Mouse (Mus musculus) forebrain, embryonic 12.5 days (tissue): ENCODE measurements around the gene Ypel2. TPM values are rescaled to one million over a fixed set of nuclear protein-coding genes. Genes with fewer than 3 reads are reported as not detected.

Source experiments
- ATAC-seq: fragments of 200-750 bp; cut with Nextera tagmentation; 2 replicates; pipeline ENCODE4 v1.8.0; 2017; ENCODE audit warnings: moderate TSS enrichment; ENCODE audit not compliant: low FRiP score
- H3K27ac ChIP-seq: fragments of 300-500 bp; sonication (generic); 2 replicates; pipeline ENCODE4 v1.5.1; 2016; ENCODE audit warnings: mild to moderate bottlenecking
- H3K27me3 ChIP-seq: fragments of 300-500 bp; sonication (generic); 2 replicates; pipeline ENCODE4 v1.6.1; 2016; ENCODE audit warnings: mild to moderate bottlenecking
- H3K36me3 ChIP-seq: fragments of 300-500 bp; sonication (generic); replicated peaks from 2 replicates; pipeline ENCODE4 v1.6.1; 2016; ENCODE audit warnings: mild to moderate bottlenecking
- H3K4me1 ChIP-seq: fragments of 300-500 bp; sonication (generic); 2 replicates; pipeline ENCODE4 v1.6.1; 2016
- H3K4me2 ChIP-seq: fragments of 300-500 bp; sonication (generic); 2 replicates; pipeline ENCODE4 v1.6.1; 2016; ENCODE audit warnings: mild to moderate bottlenecking, moderate library complexity
- H3K4me3 ChIP-seq: fragments of 300-500 bp; sonication (generic); replicated peaks from 2 replicates; pipeline ENCODE4 v1.5.1; 2016; ENCODE audit warnings: mild to moderate bottlenecking
- H3K9ac ChIP-seq: fragments of 300-500 bp; sonication (generic); 2 replicates; pipeline ENCODE4 v1.6.1; 2016; ENCODE audit warnings: mild to moderate bottlenecking
- H3K9me3 ChIP-seq: fragments of 300-500 bp; sonication (generic); 2 replicates; pipeline ENCODE4 v1.6.1; 2016
- WGBS: fragments of 180-500 bp; shearing (Covaris S2); methylation state at CpG from one replicate; pipeline ENCODE4 v1.1.7; 2016; 5-methylcytosine and 5-hydroxymethylcytosine counted together
- polyA plus RNA-seq: library from polyadenylated mRNA; unstranded; fragments of >200 nt; fragmentation: Nextera tagmentation; extraction: Ambion mirVana; gene quantifications from 2 replicates; pipeline ENCODE4 v1.2.1, GENCODE M21; 2016

The Ypel2 gene
- polyA plus RNA-seq, 1 experiment from 2014 or later: 8.1 TPM

DNA sequence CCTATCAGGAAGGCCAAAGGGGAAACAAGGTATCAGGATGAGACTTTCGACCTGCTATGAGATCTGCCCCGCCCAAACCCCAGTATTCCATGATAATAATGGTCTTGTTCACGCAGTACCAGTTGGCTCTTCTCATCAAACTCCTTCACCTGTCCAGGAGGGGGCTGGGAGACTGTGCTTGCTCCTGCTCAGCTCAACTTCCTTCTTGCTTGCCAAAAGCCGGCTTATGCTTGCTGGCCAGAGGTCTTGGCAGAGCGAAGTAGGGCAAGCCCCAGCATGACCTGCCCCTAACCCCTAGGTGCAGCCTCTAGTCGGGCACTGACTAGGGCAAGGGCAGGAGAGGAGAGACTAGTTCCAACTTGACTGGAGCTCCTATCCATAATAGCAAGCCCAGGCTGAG lies 72.2 kb downstream of the Ypel2 start:
- ATAC-seq: no peak
- no peaks in the 10 kb centered on the region for H3K36me3 ChIP-seq
- H3K9me3 ChIP-seq: no peaks in the 10 kb centered on the region
- no peak overlapping the region for H3K4me3 ChIP-seq
- no peak overlapping the region for H3K9ac ChIP-seq
- H3K27me3 ChIP-seq: no peaks in the 10 kb centered on the region
- H3K27ac ChIP-seq: no peak overlapping the region
- WGBS: 87% methylated on average over 6 of the region's 6 CpGs
- 0 out of 2 replicates have a peak, but pooled peaks cover 5% of the 10 kb centered on the region for H3K4me1 ChIP-seq
- no peak overlapping the region for H3K4me2 ChIP-seq

DNA sequence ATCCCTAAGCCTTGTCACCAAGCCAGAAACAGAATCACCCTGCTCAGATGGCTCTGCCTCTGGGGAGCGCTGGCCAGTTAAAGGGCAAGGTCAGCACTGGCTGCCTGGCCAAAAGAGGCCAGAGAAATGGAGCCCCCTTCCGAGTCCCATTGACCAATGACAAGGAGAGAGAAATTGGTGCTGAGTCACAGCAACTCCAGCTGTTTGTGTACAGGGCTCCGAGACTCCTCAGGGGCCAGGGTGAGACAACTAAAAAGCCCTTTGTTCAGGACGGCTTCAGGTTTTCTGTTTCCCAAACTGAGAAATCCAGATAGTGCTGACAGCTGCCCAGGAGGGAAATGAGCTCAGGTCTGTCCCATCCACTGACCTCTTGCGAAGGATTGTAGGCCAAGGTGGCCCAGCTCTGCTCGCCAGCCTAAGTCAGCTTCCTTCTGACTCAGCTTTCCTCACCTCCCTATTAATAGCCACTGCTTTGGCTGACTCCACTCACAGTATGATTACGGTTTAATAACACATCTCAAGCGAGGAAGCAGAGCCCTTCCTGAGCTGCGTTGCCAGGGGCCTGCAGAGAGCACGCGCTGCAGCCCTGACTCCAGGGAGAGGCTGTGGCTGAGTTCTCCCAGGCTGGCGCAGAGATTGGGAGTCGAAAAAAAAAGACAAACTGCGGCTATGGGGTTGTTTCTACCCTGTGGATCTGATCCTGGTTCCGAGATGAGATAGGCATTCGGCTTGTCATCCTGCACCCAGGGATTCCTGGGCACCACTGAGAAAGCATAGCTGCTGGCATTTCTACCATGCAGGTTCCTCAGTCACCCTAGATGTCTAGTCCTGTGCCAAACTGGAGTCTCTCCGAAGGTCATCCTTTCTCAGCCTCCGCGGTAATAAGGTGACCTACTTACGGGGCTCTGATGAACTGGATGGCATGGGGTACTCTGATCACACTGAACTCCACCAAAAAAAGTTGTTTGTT lies 73.1 kb downstream of the Ypel2 start:
- no peaks in the 10 kb centered on the region for H3K36me3 ChIP-seq
- H3K9ac ChIP-seq: no peak overlapping the region
- H3K4me2 ChIP-seq: no peak overlapping the region
- WGBS: 70% methylated on average over 20 of the region's 20 CpGs
- H3K27ac ChIP-seq: peak overlapping the region; percentile 37; the same call in 1 of the 2 replicates
- 0 out of 2 replicates have a peak, but pooled peaks cover 5% of the 10 kb centered on the region for H3K4me1 ChIP-seq
- no peak overlapping the region for H3K4me3 ChIP-seq
- no peaks in the 10 kb centered on the region for H3K9me3 ChIP-seq
- no peaks in the 10 kb centered on the region for H3K27me3 ChIP-seq
- no peak for ATAC-seq

DNA sequence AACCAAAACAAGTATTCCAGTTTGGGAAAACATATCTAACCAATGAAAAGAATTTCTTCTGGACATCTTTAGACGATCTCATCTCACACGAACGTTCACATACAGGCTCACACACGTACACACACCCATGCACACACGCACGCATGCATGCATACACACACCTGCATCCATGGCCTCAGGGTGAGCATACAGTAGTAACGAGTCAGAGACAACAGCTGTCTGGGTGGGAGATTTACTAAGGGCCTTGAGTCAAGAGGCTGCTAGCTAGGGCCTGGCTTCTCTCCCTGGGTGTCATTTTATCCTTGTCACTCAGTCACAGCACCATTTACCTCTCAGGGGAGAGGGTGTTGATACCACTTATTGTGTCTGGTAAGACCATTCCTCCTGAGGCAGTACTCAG lies 74.0 kb downstream of the Ypel2 start:
- no peak for ATAC-seq
- Histone ChIP-seq H3K4me2 (no peak overlapping the region), H3K27me3 (no peaks in the 10 kb centered on the region), H3K27ac (no peak overlapping the region), H3K4me3 (no peak overlapping the region), H3K4me1 (0 out of 2 replicates have a peak, but pooled peaks cover 5% of the 10 kb centered on the region), H3K36me3 (no peaks in the 10 kb centered on the region), H3K9ac (no peak overlapping the region), H3K9me3 (no peaks in the 10 kb centered on the region)
- WGBS: 85% methylated on average over 7 of the region's 7 CpGs

DNA sequence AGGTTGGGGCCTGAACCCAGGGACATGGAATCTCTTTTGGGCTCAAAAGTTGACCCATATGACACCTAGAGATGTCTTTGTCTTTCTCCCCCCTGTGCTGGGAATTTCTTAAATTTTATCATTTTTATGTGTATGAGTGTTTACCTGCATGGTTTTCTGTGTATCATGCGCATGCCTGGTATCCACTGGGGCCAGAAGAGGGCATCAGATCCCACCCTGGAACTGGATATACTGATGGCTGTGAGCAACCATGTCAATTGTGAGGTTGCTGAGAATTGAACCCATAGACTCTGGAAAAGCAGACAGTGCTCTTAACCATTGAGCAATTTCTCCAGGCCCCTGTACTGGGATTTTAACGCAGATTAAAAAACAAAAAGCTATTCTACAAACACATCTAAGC lies 76.0 kb downstream of the Ypel2 start:
- 96% methylated on average over 2 of the region's 2 CpGs for WGBS

DNA sequence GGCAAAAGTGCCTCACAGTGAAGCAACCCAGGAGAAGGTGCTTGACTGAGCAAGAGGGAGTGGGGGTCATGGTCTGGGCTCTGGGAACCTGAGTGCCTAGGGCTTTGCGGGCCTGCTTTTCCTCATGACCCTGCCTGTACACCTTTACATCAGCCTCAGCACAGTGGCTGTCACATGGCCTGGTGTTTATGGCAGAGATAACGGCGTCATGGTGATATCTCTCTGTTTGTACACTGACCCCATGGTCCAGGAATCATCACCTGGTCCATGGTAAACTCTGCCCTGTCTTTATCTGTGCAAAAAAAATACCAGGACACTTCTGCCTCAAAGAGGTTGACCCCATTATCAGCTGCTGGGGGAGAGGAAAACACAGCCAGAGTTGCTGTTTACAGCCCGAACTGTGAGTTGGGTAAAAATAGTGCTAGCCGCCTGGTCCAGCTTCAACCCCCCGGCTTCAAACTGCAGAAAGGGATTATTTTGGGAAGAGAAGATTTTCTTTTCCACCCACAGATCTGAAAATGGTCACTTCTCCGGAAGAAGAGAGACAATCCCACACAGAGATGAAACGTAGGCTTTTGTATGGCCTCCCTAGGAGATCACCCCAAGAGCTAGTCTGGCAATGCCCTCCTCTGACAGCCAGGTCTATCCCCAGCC lies 76.8 kb downstream of the Ypel2 start:
- Histone ChIP-seq H3K4me2 (no peak overlapping the region), H3K9me3 (no peaks in the 10 kb centered on the region), H3K4me1 (0 out of 2 replicates have a peak, but pooled peaks cover 5% of the 10 kb centered on the region), H3K27ac (no peak overlapping the region), H3K4me3 (no peak overlapping the region), H3K27me3 (no peaks in the 10 kb centered on the region), H3K9ac (no peak overlapping the region), H3K36me3 (no peaks in the 10 kb centered on the region)
- WGBS: 85% methylated on average over 8 of the region's 8 CpGs
- no peak for ATAC-seq

More for the DNA sequence above, 76.0 kb downstream of the Ypel2 start:
- 0 out of 2 replicates have a peak, but pooled peaks cover 5% of the 10 kb centered on the region for H3K4me1 ChIP-seq
- no peak overlapping the region for H3K27ac ChIP-seq
- no peak overlapping the region for H3K4me2 ChIP-seq
- H3K9ac ChIP-seq: no peak overlapping the region
- no peaks in the 10 kb centered on the region for H3K36me3 ChIP-seq
- H3K4me3 ChIP-seq: no peak overlapping the region
- no peak for ATAC-seq
- no peaks in the 10 kb centered on the region for H3K9me3 ChIP-seq
- no peaks in the 10 kb centered on the region for H3K27me3 ChIP-seq

DNA sequence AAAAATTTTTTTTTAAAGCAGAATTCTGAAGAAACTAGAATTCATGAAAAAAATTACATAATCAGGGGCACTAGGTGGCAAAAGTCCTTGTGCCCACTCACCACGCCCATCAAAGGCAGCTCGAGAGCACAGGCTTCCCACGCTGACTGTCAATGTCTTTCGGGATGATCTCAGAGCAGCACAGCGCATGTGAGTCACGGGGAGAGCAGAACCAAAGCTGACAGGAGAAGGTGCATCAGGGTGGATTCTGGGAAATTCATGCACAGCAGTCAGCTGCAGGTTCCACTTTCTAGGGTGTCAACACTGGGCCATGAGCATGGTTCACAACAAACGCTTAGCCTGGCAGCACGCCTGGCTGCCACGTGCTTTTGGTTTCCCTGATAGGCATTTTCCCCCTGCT lies 79.2 kb downstream of the Ypel2 start:
- no peaks in the 10 kb centered on the region for H3K36me3 ChIP-seq
- H3K4me3 ChIP-seq: no peak overlapping the region
- ATAC-seq: no peak
- H3K9ac ChIP-seq: no peak overlapping the region
- no peak overlapping the region for H3K27ac ChIP-seq
- WGBS: 86% methylated on average over 9 of the region's 9 CpGs
- H3K9me3 ChIP-seq: no peaks in the 10 kb centered on the region
- no peaks in the 10 kb centered on the region for H3K4me1 ChIP-seq
- H3K27me3 ChIP-seq: no peaks in the 10 kb centered on the region
- no peak overlapping the region for H3K4me2 ChIP-seq

DNA sequence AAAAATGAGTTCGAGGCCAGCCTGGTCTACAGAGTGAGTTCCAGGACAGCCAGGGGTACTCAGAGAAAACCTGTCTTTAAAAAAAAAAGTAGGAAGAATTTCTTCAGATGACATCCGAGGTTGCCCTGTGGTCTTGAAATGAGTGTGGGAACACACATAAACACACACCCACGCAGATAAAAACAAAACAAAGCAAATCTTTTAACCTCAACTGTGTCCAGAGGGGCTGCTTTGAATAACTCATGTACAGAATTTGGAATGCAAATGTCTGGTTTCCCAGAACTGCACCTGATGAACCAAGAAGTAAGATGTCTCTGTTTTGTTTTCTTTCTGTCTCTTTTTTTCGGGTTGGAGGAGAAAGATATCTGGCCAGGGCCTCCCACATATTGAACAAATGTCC lies 83.3 kb downstream of the Ypel2 start:
- 83% methylated on average over 4 of the region's 4 CpGs for WGBS
- ATAC-seq: no peak
- no peaks in the 10 kb centered on the region for H3K27me3 ChIP-seq
- no peaks in the 10 kb centered on the region for H3K9me3 ChIP-seq
- H3K27ac ChIP-seq: no peak overlapping the region
- no peaks in the 10 kb centered on the region for H3K4me1 ChIP-seq
- H3K36me3 ChIP-seq: no peaks in the 10 kb centered on the region
- no peak overlapping the region for H3K4me2 ChIP-seq
- H3K4me3 ChIP-seq: no peak overlapping the region
- H3K9ac ChIP-seq: no peak overlapping the region

DNA sequence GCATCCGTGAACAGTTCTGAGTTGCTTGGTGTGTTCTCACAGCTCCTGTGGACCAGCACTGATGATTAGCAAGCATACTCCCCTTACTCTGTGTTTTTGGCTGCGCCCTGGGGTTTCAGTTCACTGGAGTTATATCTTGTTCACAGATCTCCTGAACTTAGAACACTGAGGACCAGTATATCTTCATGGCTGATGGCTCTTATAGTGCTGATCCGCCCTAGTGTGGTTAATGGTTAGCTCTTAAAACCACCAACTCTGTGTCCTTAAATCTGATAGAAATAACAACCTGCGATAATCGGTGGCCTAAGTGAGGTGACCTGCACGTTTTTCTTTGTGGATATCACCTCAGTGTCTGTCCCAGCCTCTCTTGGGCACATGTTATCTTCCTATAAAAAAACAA lies 84.5 kb downstream of the Ypel2 start:
- no peaks in the 10 kb centered on the region for H3K4me1 ChIP-seq
- H3K9ac ChIP-seq: no peak overlapping the region
- no peak overlapping the region for H3K4me3 ChIP-seq
- no peaks in the 10 kb centered on the region for H3K36me3 ChIP-seq
- H3K27me3 ChIP-seq: no peaks in the 10 kb centered on the region
- WGBS: 84% methylated on average over 6 of the region's 6 CpGs
- no peak for ATAC-seq
- H3K27ac ChIP-seq: no peak overlapping the region
- H3K9me3 ChIP-seq: no peaks in the 10 kb centered on the region
- H3K4me2 ChIP-seq: no peak overlapping the region

DNA sequence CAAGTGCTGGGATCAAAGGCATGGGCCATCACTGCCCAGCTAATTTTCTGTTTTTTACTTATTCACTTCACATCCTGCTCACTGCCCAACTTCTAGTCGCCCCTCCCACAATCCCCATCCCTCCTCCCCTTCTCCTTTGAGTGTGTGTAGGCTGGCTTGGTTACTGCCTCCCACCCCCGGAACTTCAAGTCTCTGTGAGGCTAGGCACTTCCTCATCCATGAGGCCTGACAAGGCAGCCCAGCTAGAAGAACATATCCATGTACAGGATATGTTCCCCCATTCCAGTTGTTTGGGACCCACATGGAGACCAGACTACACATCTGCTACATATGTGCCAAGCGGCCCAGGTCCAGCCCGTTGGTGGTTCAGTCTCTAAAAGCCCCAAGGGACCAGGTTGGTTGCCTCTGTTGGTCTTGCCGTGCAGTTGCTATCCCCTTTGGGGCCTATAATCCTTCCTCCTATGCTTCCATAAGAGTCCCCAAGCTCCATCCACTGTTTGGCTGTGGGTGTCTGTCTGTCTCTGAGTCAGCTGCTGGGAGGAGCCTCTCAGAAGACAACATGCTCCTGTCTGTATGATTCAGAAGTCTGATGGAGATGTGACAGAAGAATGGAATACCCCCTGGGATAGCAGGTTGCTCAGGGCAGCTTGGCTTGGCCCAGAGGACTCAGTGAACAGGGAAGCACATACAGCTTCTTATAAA lies 85.5 kb downstream of the Ypel2 start:
- Histone ChIP-seq H3K4me2 (no peak overlapping the region), H3K27me3 (no peaks in the 10 kb centered on the region), H3K36me3 (no peaks in the 10 kb centered on the region), H3K4me1 (no peaks in the 10 kb centered on the region), H3K9me3 (no peaks in the 10 kb centered on the region), H3K9ac (no peak overlapping the region), H3K4me3 (no peak overlapping the region), H3K27ac (no peak overlapping the region)
- WGBS: 82% methylated on average over 5 of the region's 5 CpGs
- no peak for ATAC-seq

DNA sequence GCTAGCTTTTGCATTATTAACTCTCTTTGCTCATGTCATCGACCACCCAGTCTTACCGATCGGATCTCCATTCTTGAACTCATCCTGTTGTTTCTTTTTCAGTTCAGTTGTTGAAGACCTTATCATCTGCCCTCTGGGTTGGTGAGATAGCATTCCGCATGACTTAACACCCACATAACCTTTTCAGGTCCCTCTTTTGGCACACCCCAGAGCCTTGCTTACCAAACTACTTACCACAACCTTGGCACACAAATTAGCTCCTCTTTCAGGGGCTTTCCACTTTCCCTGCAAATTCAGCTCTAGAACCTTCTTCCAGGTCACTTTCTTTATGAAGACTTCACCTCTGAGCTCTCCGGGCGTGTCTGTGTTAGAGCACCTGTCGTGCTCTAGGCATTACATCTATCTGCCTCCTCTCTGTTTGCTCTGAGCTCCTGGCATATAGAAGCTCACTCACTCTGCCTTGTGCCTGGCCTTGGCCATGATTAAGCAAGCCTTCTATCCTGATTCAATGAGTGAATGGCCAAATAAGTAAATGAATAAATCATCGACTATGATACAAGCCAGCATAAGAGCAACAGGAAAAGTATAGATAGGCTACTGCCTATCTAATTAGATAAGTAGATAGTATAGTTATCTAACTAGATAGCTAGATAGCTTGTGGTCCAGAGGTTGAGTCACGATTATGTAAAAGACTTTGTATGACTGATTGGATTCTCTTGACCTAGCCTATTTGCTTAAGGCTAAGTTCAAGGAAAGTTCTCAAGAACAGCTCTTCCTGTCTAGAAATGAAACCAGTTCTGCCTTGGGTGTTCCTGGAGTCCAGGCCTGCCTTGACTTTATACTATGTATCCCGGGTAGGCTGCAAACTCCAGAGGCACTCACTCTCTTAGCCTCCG lies 86.5 kb downstream of the Ypel2 start:
- H3K4me2 ChIP-seq: no peak overlapping the region
- H3K9me3 ChIP-seq: no peaks in the 10 kb centered on the region
- no peaks in the 10 kb centered on the region for H3K36me3 ChIP-seq
- no peaks in the 10 kb centered on the region for H3K27me3 ChIP-seq
- H3K4me3 ChIP-seq: no peak overlapping the region
- no peak overlapping the region for H3K27ac ChIP-seq
- H3K9ac ChIP-seq: no peak overlapping the region
- 93% methylated on average over 11 of the region's 11 CpGs for whole genome bisulfite sequencing
- no peaks in the 10 kb centered on the region for H3K4me1 ChIP-seq
- ATAC-seq: no peak

DNA sequence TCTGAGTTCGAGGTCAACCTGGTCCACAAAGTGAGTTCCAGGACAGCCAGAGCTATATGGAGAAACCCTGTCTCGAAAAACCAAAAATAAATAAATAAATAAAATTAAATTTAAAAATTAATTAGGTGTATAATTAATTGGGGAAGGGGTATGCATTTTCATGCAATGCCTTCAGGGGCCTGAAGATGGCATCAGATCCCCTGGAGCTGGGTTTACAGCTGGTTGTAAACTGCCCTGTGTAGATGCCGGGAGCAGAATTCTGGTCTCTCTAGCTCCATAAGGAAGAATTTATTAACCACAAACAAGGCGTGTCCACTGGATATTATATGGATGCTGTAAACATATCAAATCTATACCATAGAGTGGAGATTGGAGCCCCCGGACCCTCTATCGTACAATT lies 87.2 kb downstream of the Ypel2 start:
- Histone ChIP-seq H3K9me3 (no peaks in the 10 kb centered on the region), H3K4me2 (no peak overlapping the region), H3K36me3 (no peaks in the 10 kb centered on the region), H3K9ac (no peak overlapping the region), H3K27ac (no peak overlapping the region), H3K4me1 (no peaks in the 10 kb centered on the region), H3K27me3 (no peaks in the 10 kb centered on the region), H3K4me3 (no peak overlapping the region)
- ATAC-seq: no peak
- 88% methylated on average over 6 of the region's 6 CpGs for WGBS
